Mouse (Mus musculus): ENCODE measurements around the gene Gm11639.
"Not testable (repeated sequence)": the region's sequence is repeated elsewhere in the genome, so short reads cannot be mapped to it uniquely, and the experiment has no call there.

Gm11639 gene

GRCm38 (mm10) chr11:105112448-105112847 is 426.9 kb downstream of the Gm11639 start:
- DNase-seq (ENCODE audit: extremely low spot score, low spot score), result not testable (repeated sequence)

GRCm38 (mm10) chr11:105117814-105118213 is 432.3 kb downstream of the Gm11639 start:
- DNase-seq (ENCODE audit: extremely low spot score, low spot score), result no peak

- DNase-seq (ENCODE audit: extremely low spot score, low spot score), result no peak
Observed at GRCm38 (mm10) chr11:105120551-105121061, 435.1 kb downstream of the Gm11639 start.

- not testable (repeated sequence) for DNase-seq (ENCODE audit: extremely low spot score, low spot score)
Observed at GRCm38 (mm10) chr11:105121792-105122191, 436.3 kb downstream of the Gm11639 start.

- DNase-seq (ENCODE audit: extremely low spot score, low spot score), result peak; percentile 50
Observed at GRCm38 (mm10) chr11:105123986-105124385, 438.5 kb downstream of the Gm11639 start.

GRCm38 (mm10) chr11:105125735-105126519 is 440.4 kb downstream of the Gm11639 start, which contains the start of gene Mettl2:
Gene Mettl2, plus strand, starts transcription at chr11:105126425.
- DNase-seq (ENCODE audit: extremely low spot score, low spot score), result peak; percentile 90

GRCm38 (mm10) chr11:105126520-105127029 is 441.1 kb downstream of the Gm11639 start:
- DNase-seq (ENCODE audit: extremely low spot score, low spot score), result no peak

- DNase-seq (ENCODE audit: extremely low spot score, low spot score), result no peak
Observed at GRCm38 (mm10) chr11:105135692-105136091, 450.2 kb downstream of the Gm11639 start.

GRCm38 (mm10) chr11:105137255-105137654 is 451.7 kb downstream of the Gm11639 start:
- DNase-seq (ENCODE audit: extremely low spot score, low spot score), result not testable (repeated sequence)

GRCm38 (mm10) chr11:105140512-105140911 is 455.0 kb downstream of the Gm11639 start:
- not testable (repeated sequence) for DNase-seq (ENCODE audit: extremely low spot score, low spot score)

- DNase-seq (ENCODE audit: extremely low spot score, low spot score), result no peak
Observed at GRCm38 (mm10) chr11:105141115-105141514, 455.6 kb downstream of the Gm11639 start.

- DNase-seq (ENCODE audit: extremely low spot score, low spot score), result no peak
Observed at GRCm38 (mm10) chr11:105143564-105143963, 458.1 kb downstream of the Gm11639 start.

GRCm38 (mm10) chr11:105144084-105144483 is 458.6 kb downstream of the Gm11639 start:
- DNase-seq (ENCODE audit: extremely low spot score, low spot score), result no peak

GRCm38 (mm10) chr11:105144508-105145210 is 459.2 kb downstream of the Gm11639 start:
- DNase-seq (ENCODE audit: extremely low spot score, low spot score), result no peak

- DNase-seq (ENCODE audit: extremely low spot score, low spot score), result no peak
Observed at GRCm38 (mm10) chr11:105145211-105145610, 459.7 kb downstream of the Gm11639 start.

- no peak for DNase-seq (ENCODE audit: extremely low spot score, low spot score)
Observed at GRCm38 (mm10) chr11:105146593-105146992, 461.1 kb downstream of the Gm11639 start, which contains the start of gene Gm10842. Gene Gm10842, plus strand, starts transcription at chr11:105146893.

- DNase-seq (ENCODE audit: extremely low spot score, low spot score), result no peak
Observed at GRCm38 (mm10) chr11:105149353-105149752, 463.8 kb downstream of the Gm11639 start.

GRCm38 (mm10) chr11:105149766-105150165 is 464.3 kb downstream of the Gm11639 start:
- DNase-seq (ENCODE audit: extremely low spot score, low spot score), result no peak

- DNase-seq (ENCODE audit: extremely low spot score, low spot score), result no peak
Observed at GRCm38 (mm10) chr11:105150691-105151090, 465.2 kb downstream of the Gm11639 start.

GRCm38 (mm10) chr11:105151226-105152016 is 465.9 kb downstream of the Gm11639 start:
- no peak for DNase-seq (ENCODE audit: extremely low spot score, low spot score)

- no peak for DNase-seq (ENCODE audit: extremely low spot score, low spot score)
Observed at GRCm38 (mm10) chr11:105152017-105152300, 466.5 kb downstream of the Gm11639 start.

Data from neural tube, embryonic 10.5 days (tissue).